8 mouse cellular contexts compared by ENCODE assay signal in the genomic region with DNA sequence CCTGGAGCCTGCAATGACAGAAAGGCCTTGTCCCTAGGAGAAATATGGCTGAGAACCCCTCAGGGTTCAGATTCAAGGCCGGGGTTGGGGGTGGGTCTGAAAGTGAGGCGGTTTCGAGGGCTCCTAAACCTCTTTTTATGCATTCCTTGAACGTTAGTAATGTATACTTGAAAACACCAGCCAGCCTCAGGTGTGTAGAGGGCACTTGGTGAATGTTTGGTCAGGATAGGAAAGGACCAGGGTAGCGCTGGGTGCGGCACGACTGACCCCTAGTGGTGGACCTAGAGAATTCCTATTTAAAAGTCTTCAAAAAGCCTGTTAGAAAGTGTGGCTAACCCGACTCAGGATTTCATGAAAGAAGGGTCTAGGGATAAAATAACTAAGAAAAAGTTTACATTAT.
DNase-seq lines count a peak whose midpoint lies in the region; ATAC-seq and TF ChIP-seq lines count a peak whose summit lies in the region.

No protein-coding gene starts in this region.

- H3K27ac ChIP-seq in left cerebral cortex, adult 2 months: no peak overlapping the region

- intact Hi-C loops in left cerebral cortex, adult 2 months (cut with DNase I): loop anchor here (1.0 to 10.0 kb wide), 5 partner anchors 106 to 479 kb away; partner anchors contain the start of gene Tmf1

- DNase-seq in left cerebral cortex, adult 2 months (ENCODE audit: extremely low spot score in 1 of 2, low spot score in 2 of 2): peak; percentile 10 to 32
- DNase-seq in left cerebral cortex, adult 11 months (ENCODE audit: low spot score): no peak
- DNase-seq in ES-CJ7 (ENCODE audit: low read depth, low spot score): peak; percentile 70
- peak; percentile 81 for DNase-seq in brain, embryonic 14.5 days (ENCODE audit: low read depth)
- peak; percentile 18 to 71 for DNase-seq in kidney, postnatal 36 days
- DNase-seq in layer of hippocampus, postnatal 14 days (ENCODE audit: low spot score in 2 of 2): no peak

- peak; percentile 94 for TF ChIP-seq CTCF in left cerebral cortex, adult 2 months (IDR thresholded peaks at IDR 0.05)
- TF ChIP-seq CTCF in brain, embryonic 14.5 days (IDR thresholded peaks at IDR 0.05; ENCODE audit: borderline replicate concordance, extremely low read depth, insufficient read depth, insufficient read length): peak; percentile 81; the same call in 1 of the 2 replicates

- ATAC-seq in erythroid progenitor cell, adult 5-6 weeks (replicated peaks; ENCODE audit: low FRiP score, poor library complexity, severe bottlenecking): peak; percentile 61
- peak; percentile 55; the same call in 1 of the 2 replicates for ATAC-seq in monocyte, adult 5-6 weeks (replicated peaks; ENCODE audit: insufficient number of reproducible peaks, low FRiP score, low TSS enrichment, poor library complexity, severe bottlenecking)

- no peak for TF ChIP-seq POLR2A in brain, embryonic 14.5 days (IDR thresholded peaks at IDR 0.05; ENCODE audit: borderline replicate concordance, extremely low read depth, insufficient read depth, insufficient read length, poor library complexity, severe bottlenecking)

- H3K4me3 ChIP-seq in left cerebral cortex, adult 2 months: no peak overlapping the region

Comparison
In these comparisons a context has a peak if more than half of its experiments do, and no peak if none do; other contexts are left out.
1. DNase-seq: peak in left cerebral cortex, adult 2 months (2 of 2), ES-CJ7 (single experiment), brain, embryonic 14.5 days (single experiment) and kidney, postnatal 36 days (2 of 2); none in left cerebral cortex, adult 11 months (single experiment) and layer of hippocampus, postnatal 14 days (0 of 2).